Comparison of ENCODE assay signal across 8 mouse cellular contexts in genomic region chr19:7482266-7482598, GRCm38 (mm10). TPM values are rescaled to one million over a fixed set of nuclear protein-coding genes. Genes with fewer than 3 reads are reported as not detected.
DNase-seq lines count a peak whose midpoint lies in the region; ATAC-seq and TF ChIP-seq lines count a peak whose summit lies in the region.

No protein-coding gene starts in this region.

- no peak for TF ChIP-seq EP300 in liver, postnatal 0 days (IDR thresholded peaks at IDR 0.05; ENCODE audit: low read depth)

- peak overlapping the region; percentile 99 for H3K9ac ChIP-seq in forebrain, postnatal 0 days
- H3K9ac ChIP-seq in liver, postnatal 0 days (replicated peaks), result peak overlapping the region; percentile 94

- peak overlapping the region; percentile 100 for H3K4me3 ChIP-seq in E14TG2a.4 (replicated peaks; ENCODE audit: low read length)
- peak overlapping the region; percentile 98 for H3K4me3 ChIP-seq in forebrain, postnatal 0 days (ENCODE audit: low read depth, low read length)
- H3K4me3 ChIP-seq in liver, postnatal 0 days (ENCODE audit: low read depth, low read length), result peak overlapping the region; percentile 86

- peak; percentile 21 for DNase-seq in heart, adult 8-10 months (ENCODE audit: low spot score)
- no peak for DNase-seq in heart, postnatal 25 days (ENCODE audit: low spot score)
- DNase-seq in forebrain, postnatal 0 days, result no peak
- DNase-seq in liver, postnatal 0 days, result no peak
- DNase-seq in adrenal gland, postnatal 14 days, result no peak
- DNase-seq in layer of hippocampus, adult 9-11 months, result no peak
- no peak for DNase-seq in adipocyte (ENCODE audit: low spot score)

- peaks cover 21% of the 10 kb centered on the region for H3K36me3 ChIP-seq in E14TG2a.4 (ENCODE audit: insufficient read depth, low read length)
- no peaks in the 10 kb centered on the region for H3K36me3 ChIP-seq in forebrain, postnatal 0 days (ENCODE audit: insufficient read depth)
- H3K36me3 ChIP-seq in liver, postnatal 0 days (replicated peaks; ENCODE audit: insufficient read depth, low read length), result no peaks in the 10 kb centered on the region

- intact Hi-C loops in heart, postnatal 25 days (cut with DNase I), result loop anchor here (5.0 kb wide), 1 partner anchor 40 kb away; no protein-coding TSS in a partner anchor

- H3K4me2 ChIP-seq in forebrain, postnatal 0 days (ENCODE audit: low read depth), result peak overlapping the region; percentile 78
- H3K4me2 ChIP-seq in liver, postnatal 0 days (ENCODE audit: low read depth, low read length), result peak overlapping the region; percentile 87

- peak overlapping the region; percentile 99 for H3K27ac ChIP-seq in forebrain, postnatal 0 days (ENCODE audit: low read depth, low read length)
- peak overlapping the region; percentile 99 for H3K27ac ChIP-seq in liver, postnatal 0 days (ENCODE audit: low read depth)

- no peak for ATAC-seq in forebrain, postnatal 0 days
- ATAC-seq in liver, postnatal 0 days, result no peak

- H3K27me3 ChIP-seq in E14TG2a.4 (ENCODE audit: insufficient read depth, low read length), result no peaks in the 10 kb centered on the region
- no peaks in the 10 kb centered on the region for H3K27me3 ChIP-seq in forebrain, postnatal 0 days (ENCODE audit: insufficient read depth, low read length)
- H3K27me3 ChIP-seq in liver, postnatal 0 days (ENCODE audit: insufficient read depth, low read length), result no peaks in the 10 kb centered on the region

- peaks cover 31% of the 10 kb centered on the region for H3K4me1 ChIP-seq in E14TG2a.4 (replicated peaks; ENCODE audit: low read depth, low read length)
- H3K4me1 ChIP-seq in forebrain, postnatal 0 days (ENCODE audit: insufficient read depth), result peaks cover 21% of the 10 kb centered on the region
- peaks cover 11% of the 10 kb centered on the region for H3K4me1 ChIP-seq in liver, postnatal 0 days (ENCODE audit: insufficient read depth)

- no peaks in the 10 kb centered on the region for H3K9me3 ChIP-seq in E14TG2a.4 (ENCODE audit: low read length)
- H3K9me3 ChIP-seq in forebrain, postnatal 0 days (ENCODE audit: low read length), result no peaks in the 10 kb centered on the region
- H3K9me3 ChIP-seq in liver, postnatal 0 days (ENCODE audit: low read length), result no peaks in the 10 kb centered on the region

- no peak for TF ChIP-seq CTCF in E14TG2a.4 (conservative IDR thresholded peaks at IDR 0.05; ENCODE audit: low read length)
- TF ChIP-seq CTCF in forebrain, postnatal 0 days (IDR thresholded peaks at IDR 0.05; ENCODE audit: low read depth), result no peak
- no peak for TF ChIP-seq CTCF in liver, postnatal 0 days (IDR thresholded peaks at IDR 0.05; ENCODE audit: low read depth)

- WGBS in forebrain, postnatal 0 days, result 0% methylated on average over 7 of the region's 7 CpGs
- 2% methylated on average over 7 of the region's 7 CpGs for WGBS in liver, postnatal 0 days (ENCODE audit: insufficient replicate concordance)

RNA-seq across cellular contexts. Expression of gene Rtn3, which starts 0.8 kb away (rescaled TPM):
- 10 to 100 TPM; 68.0 to 76.0 (median 73.0) TPM for total RNA-seq in heart, adult 8-10 months (2022)
- 10 to 100 TPM; 75.1 to 82.8 TPM for total RNA-seq in heart, postnatal 25 days (2021)
- total RNA-seq in forebrain, postnatal 0 days (2014; rRNA removed), result 300 and 363 TPM in 2 replicates
- 533 and 637 TPM in 2 replicates for polyA plus RNA-seq in forebrain, postnatal 0 days (2015; fragmentation: Nextera tagmentation; extraction: Ambion mirVana)
- 62.2 and 63.0 TPM in 2 replicates for polyA plus RNA-seq in liver, postnatal 0 days (2015; fragmentation: Nextera tagmentation; extraction: Ambion mirVana)
- total RNA-seq in adrenal gland, postnatal 14 days (2021), result 127 and 134 TPM in 2 replicates

RNA-seq across cellular contexts. Expression of gene Atl3, which starts 11.6 kb away (rescaled TPM):
- 10 to 100 TPM; 10.2 to 13.2 (median 12.8) TPM for total RNA-seq in heart, adult 8-10 months (2022)
- 10 to 100 TPM; 15.5 to 19.2 TPM for total RNA-seq in heart, postnatal 25 days (2021)
- 15.9 and 18.3 TPM in 2 replicates for total RNA-seq in forebrain, postnatal 0 days (2014; rRNA removed)
- 2.0 and 4.2 TPM in 2 replicates for polyA plus RNA-seq in forebrain, postnatal 0 days (2015; fragmentation: Nextera tagmentation; extraction: Ambion mirVana)
- 7.2 and 7.7 TPM in 2 replicates for polyA plus RNA-seq in liver, postnatal 0 days (2015; fragmentation: Nextera tagmentation; extraction: Ambion mirVana)
- total RNA-seq in adrenal gland, postnatal 14 days (2021), result 95.0 and 101 TPM in 2 replicates
